Mouse (Mus musculus) monocyte, adult 5-6 weeks (primary cell): ENCODE measurements around the gene Il20. TPM values are rescaled to one million over a fixed set of nuclear protein-coding genes. Genes with fewer than 3 reads are reported as not detected.

Source experiments
- ATAC-seq: fragments of 153-309, 156-312 bp; replicated peaks from 2 replicates; pipeline ENCODE4 v1.8.0; 2017; ENCODE audit warnings: mild to moderate bottlenecking; ENCODE audit not compliant: low TSS enrichment, insufficient number of reproducible peaks, severe bottlenecking, poor library complexity, low FRiP score
- total RNA-seq: library from RNA; stranded (forward); fragments of 200-1000, 200-491, 200-594 nt; gene quantifications from 3 replicates; pipeline ENCODE4 v1.2.3, GENCODE M21; 2017

The Il20 gene
- total RNA-seq: not detected in 3 replicates

GRCm38 (mm10) chr1:130911401-130912010 is at the start of gene Il20:
Il20 (minus strand) TSS chr1:130911451.
- no peak for ATAC-seq

- no peak for ATAC-seq
These were observed 35.7 kb upstream of the Il20 start for GRCm38 (mm10) chr1:130946920-130947319.

GRCm38 (mm10) chr1:130941801-130942200 is 30.6 kb upstream of the Il20 start:
- ATAC-seq: no peak

GRCm38 (mm10) chr1:130940065-130940687 is 28.9 kb upstream of the Il20 start, which contains the start of gene Il19:
Il19 (minus strand) TSS chr1:130940115.
- ATAC-seq: no peak

- ATAC-seq: no peak
These were observed 26.9 kb upstream of the Il20 start for GRCm38 (mm10) chr1:130938192-130938591.

GRCm38 (mm10) chr1:130937170-130937569 is 25.9 kb upstream of the Il20 start:
- no peak for ATAC-seq

- ATAC-seq: no peak
These were observed 25.1 kb upstream of the Il20 start for GRCm38 (mm10) chr1:130936351-130936750.

- no peak for ATAC-seq
These were observed 15.2 kb upstream of the Il20 start for GRCm38 (mm10) chr1:130926484-130926883.

- no peak for ATAC-seq
These were observed 7.2 kb upstream of the Il20 start for GRCm38 (mm10) chr1:130918323-130918980.

GRCm38 (mm10) chr1:130902505-130902904 is 8.7 kb downstream of the Il20 start:
- ATAC-seq: no peak

- no peak for ATAC-seq
These were observed 16.8 kb downstream of the Il20 start for GRCm38 (mm10) chr1:130894468-130894867.

GRCm38 (mm10) chr1:130893329-130894040 is 17.8 kb downstream of the Il20 start:
- ATAC-seq: no peak

- no peak for ATAC-seq
These were observed 18.8 kb downstream of the Il20 start for GRCm38 (mm10) chr1:130892446-130892845.

GRCm38 (mm10) chr1:130887354-130887753 is 23.9 kb downstream of the Il20 start, which contains the start of gene Il24:
Il24 (minus strand) TSS chr1:130887454.
- no peak for ATAC-seq

GRCm38 (mm10) chr1:130883146-130883545 is 28.1 kb downstream of the Il20 start:
- no peak for ATAC-seq

GRCm38 (mm10) chr1:130879927-130880326 is 31.3 kb downstream of the Il20 start:
- ATAC-seq: no peak

- ATAC-seq: no peak
These were observed 33.2 kb downstream of the Il20 start for GRCm38 (mm10) chr1:130877889-130878614.

GRCm38 (mm10) chr1:130876931-130877509 is 34.2 kb downstream of the Il20 start:
- no peak for ATAC-seq
